Mouse (Mus musculus) cerebellum, adult (tissue): ENCODE measurements around the gene Tex19.2.
"Not testable (repeated sequence)": the region's sequence is repeated elsewhere in the genome, so short reads cannot be mapped to it uniquely, and the experiment has no call there.

Experiments
- ATAC-seq: cut with Nextera tagmentation; 2 replicates; pipeline ENCODE4 v1.9.2; 2017; ENCODE audit warnings: mild to moderate bottlenecking, moderate library complexity, mixed read lengths; ENCODE audit not compliant: insufficient number of reproducible peaks, low FRiP score, low TSS enrichment

The Tex19.2 gene

DNA sequence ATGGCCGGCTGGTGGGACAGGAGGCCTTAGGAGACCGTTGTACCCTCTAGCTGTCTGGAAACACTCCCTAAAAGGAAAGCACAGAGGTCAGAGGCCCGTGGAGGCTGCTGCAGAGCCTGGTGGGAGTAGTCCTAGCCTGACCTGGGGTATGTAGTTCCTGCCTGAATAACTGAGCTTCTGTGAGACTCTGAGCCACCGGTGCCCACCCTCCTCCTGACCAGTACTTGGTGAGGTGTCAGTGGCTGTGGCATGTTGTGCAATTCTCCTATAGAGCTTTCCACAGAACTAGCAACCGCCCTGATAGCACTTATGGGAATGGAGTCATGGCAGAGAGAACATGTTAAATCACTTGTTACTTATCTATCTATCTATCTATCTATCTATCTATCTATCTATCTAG, 42.8 kb downstream of the Tex19.2 start:
- no peak for ATAC-seq

DNA sequence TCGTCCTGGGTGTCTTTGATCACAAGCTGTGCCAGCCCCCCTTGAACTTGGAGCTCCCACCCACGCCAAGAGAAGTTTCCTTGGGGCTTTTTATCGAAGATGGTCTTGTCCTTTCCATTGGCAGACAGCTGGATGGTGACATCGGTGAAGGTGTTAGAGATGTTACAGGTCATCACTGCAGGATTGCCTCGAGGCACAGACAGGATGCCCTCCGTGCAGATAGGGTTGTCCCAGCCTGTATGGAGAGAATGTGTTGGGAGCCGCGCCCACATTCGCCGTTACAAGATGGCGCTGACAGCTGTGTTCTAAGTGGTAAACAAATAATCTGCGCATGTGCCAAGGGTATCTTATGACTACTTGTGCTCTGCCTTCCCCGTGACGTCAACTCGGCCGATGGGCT, 48.8 kb downstream of the Tex19.2 start:
- ATAC-seq = not testable (repeated sequence)

- no peak for ATAC-seq
Observed at GRCm38 (mm10) chr11:121067895-121068294, 50.6 kb downstream of the Tex19.2 start.
